19 mouse cellular contexts compared by ENCODE assay signal in the genomic region with DNA sequence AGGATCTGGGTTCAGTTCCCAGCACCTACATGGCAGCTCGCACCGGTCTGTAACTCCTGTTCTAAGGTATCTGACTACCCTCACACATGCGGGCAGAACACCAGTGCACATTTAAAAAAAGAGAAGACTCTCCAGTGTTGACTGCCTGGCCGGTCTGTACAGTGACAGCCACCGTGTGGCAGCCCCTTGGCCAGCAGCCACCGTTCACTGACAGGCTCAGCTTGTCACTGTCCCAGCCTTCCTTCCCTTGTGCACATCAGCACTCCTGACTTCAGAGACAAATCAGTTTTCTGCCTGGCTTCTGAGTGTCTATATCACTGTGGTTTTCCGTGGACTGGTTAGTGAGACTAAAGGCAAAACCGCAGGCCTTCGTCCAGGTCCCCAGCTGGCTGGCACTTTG. TPM values are rescaled to one million over a fixed set of nuclear protein-coding genes. Genes with fewer than 3 reads are reported as not detected.
A peak's percentile ranks its signal among the peaks of the same experiment; 100 is the strongest.
DNase-seq lines count a peak whose midpoint lies in the region; ATAC-seq and TF ChIP-seq lines count a peak whose summit lies in the region.
"Had no signal": no experiment of that assay in that cellular context is flagged by ENCODE, and none has a peak within 500 bp of the region (broad histone marks: within the 10 kb centered on the region; RNA-seq: fewer than 3 reads in every experiment).

No protein-coding gene starts in this region.

- no peak overlapping the region for H3K4me3 ChIP-seq in forebrain, embryonic 15.5 days
- no peak overlapping the region for H3K4me3 ChIP-seq in forebrain, embryonic 16.5 days (replicated peaks; ENCODE audit: low read length)
- H3K4me3 ChIP-seq in neural tube, embryonic 13.5 days: no peak overlapping the region
- no peak overlapping the region for H3K4me3 ChIP-seq in cortical plate, adult 2 months (ENCODE audit: insufficient read depth, low read length)
- H3K4me3 ChIP-seq: embryonic facial prominence, embryonic 13.5 days; forebrain, embryonic 12.5 days; midbrain, embryonic 13.5 days; neural tube, embryonic 12.5 days had no signal

- peaks cover 5% of the 10 kb centered on the region; the same call in 1 of the 2 replicates for H3K36me3 ChIP-seq in forebrain, embryonic 15.5 days
- no peaks in the 10 kb centered on the region for H3K36me3 ChIP-seq in forebrain, embryonic 16.5 days (ENCODE audit: control insufficient read depth, insufficient read depth)
- peaks cover 8% of the 10 kb centered on the region for H3K36me3 ChIP-seq in neural tube, embryonic 13.5 days

- no peaks in the 10 kb centered on the region for H3K27me3 ChIP-seq in forebrain, embryonic 15.5 days
- no peaks in the 10 kb centered on the region for H3K27me3 ChIP-seq in forebrain, embryonic 16.5 days (replicated peaks; ENCODE audit: control insufficient read depth, insufficient read depth, low read length)
- no peaks in the 10 kb centered on the region for H3K27me3 ChIP-seq in neural tube, embryonic 13.5 days
- H3K27me3 ChIP-seq: embryonic facial prominence, embryonic 13.5 days; forebrain, embryonic 12.5 days; midbrain, embryonic 13.5 days; neural tube, embryonic 12.5 days had no signal

- no peak for TF ChIP-seq POLR2A in cortical plate, adult 2 months (IDR thresholded peaks at IDR 0.05; ENCODE audit: extremely low read depth, insufficient read depth, low read length)

- H3K9me3 ChIP-seq in forebrain, embryonic 15.5 days: no peaks in the 10 kb centered on the region
- no peaks in the 10 kb centered on the region for H3K9me3 ChIP-seq in forebrain, embryonic 16.5 days (ENCODE audit: control insufficient read depth, low read length)
- H3K9me3 ChIP-seq in neural tube, embryonic 13.5 days: no peaks in the 10 kb centered on the region
- H3K9me3 ChIP-seq: embryonic facial prominence, embryonic 13.5 days; forebrain, embryonic 12.5 days; midbrain, embryonic 13.5 days; neural tube, embryonic 12.5 days had no signal

- peaks cover 33% of the 10 kb centered on the region for H3K4me1 ChIP-seq in forebrain, embryonic 15.5 days
- H3K4me1 ChIP-seq in forebrain, embryonic 16.5 days (replicated peaks; ENCODE audit: control insufficient read depth, insufficient read depth, low read length): peaks cover 25% of the 10 kb centered on the region
- peaks cover 19% of the 10 kb centered on the region for H3K4me1 ChIP-seq in neural tube, embryonic 13.5 days (replicated peaks)
- H3K4me1 ChIP-seq in cortical plate, adult 2 months (ENCODE audit: control insufficient read depth, insufficient read depth, low read length): peaks cover 7% of the 10 kb centered on the region

- no peak overlapping the region for H3K9ac ChIP-seq in forebrain, embryonic 15.5 days (replicated peaks)
- H3K9ac ChIP-seq in forebrain, embryonic 16.5 days (replicated peaks; ENCODE audit: low read depth, low read length): no peak overlapping the region
- H3K9ac ChIP-seq in neural tube, embryonic 13.5 days: peak overlapping the region; percentile 22; the same call in 1 of the 2 replicates
- H3K9ac ChIP-seq: embryonic facial prominence, embryonic 13.5 days; forebrain, embryonic 12.5 days; midbrain, embryonic 13.5 days; neural tube, embryonic 12.5 days had no signal

- WGBS in forebrain, embryonic 15.5 days: 63% methylated on average over 9 of the region's 9 CpGs
- WGBS in forebrain, embryonic 16.5 days: 64% methylated on average over 9 of the region's 9 CpGs
- WGBS in neural tube, embryonic 13.5 days: 82% methylated on average over 9 of the region's 9 CpGs

- TF ChIP-seq CTCF in cortical plate, adult 2 months (IDR thresholded peaks at IDR 0.05; ENCODE audit: extremely low read depth, insufficient read depth, low read length): no peak

- H3K4me2 ChIP-seq in forebrain, embryonic 15.5 days (replicated peaks): no peak overlapping the region
- no peak overlapping the region for H3K4me2 ChIP-seq in forebrain, embryonic 16.5 days (ENCODE audit: low read length)
- no peak overlapping the region for H3K4me2 ChIP-seq in neural tube, embryonic 13.5 days
- H3K4me2 ChIP-seq: embryonic facial prominence, embryonic 13.5 days; forebrain, embryonic 12.5 days; midbrain, embryonic 13.5 days; neural tube, embryonic 12.5 days had no signal

- H3K27ac ChIP-seq in forebrain, embryonic 15.5 days (replicated peaks): 0 out of 2 replicates have a peak overlapping the region, but pooled peaks have one; percentile 12
- no peak overlapping the region for H3K27ac ChIP-seq in forebrain, embryonic 16.5 days (ENCODE audit: low read length)
- no peak overlapping the region for H3K27ac ChIP-seq in neural tube, embryonic 13.5 days (replicated peaks)
- H3K27ac ChIP-seq in cortical plate, adult 2 months (ENCODE audit: insufficient read depth, low read length): peak overlapping the region; percentile 39; the same call in 1 of the 2 replicates
- H3K27ac ChIP-seq: embryonic facial prominence, embryonic 13.5 days; forebrain, embryonic 12.5 days; midbrain, embryonic 13.5 days; neural tube, embryonic 12.5 days had no signal

- no peak for ATAC-seq in forebrain, embryonic 15.5 days (replicated peaks)
- no peak for ATAC-seq in forebrain, embryonic 16.5 days
- no peak for ATAC-seq in neural tube, embryonic 13.5 days (ENCODE audit: low read depth)
- ATAC-seq: activated CD4-positive, CD25-positive, alpha-beta regulatory T cell, adult 4 months; midbrain, embryonic 13.5 days had no signal

- DNase-seq in layer of hippocampus, adult 11-12 months (ENCODE audit: low spot score): peak; percentile 41
- DNase-seq in layer of hippocampus, adult 9-10 months (ENCODE audit: low spot score): no peak
- DNase-seq in neural tube, embryonic 10.5 days (ENCODE audit: extremely low spot score, low spot score): no peak
- DNase-seq in kidney, postnatal 14 days: no peak
- DNase-seq: liver; thymus, adult 2 months had no signal

RNA-seq across cellular contexts. Expression of gene Srm, which starts 2.5 kb away (rescaled TPM):
- 178 and 180 TPM in 2 replicates for polyA plus RNA-seq in forebrain, embryonic 15.5 days (2015; fragmentation: Nextera tagmentation; extraction: Ambion mirVana)
- 187 and 190 TPM in 2 replicates for polyA plus RNA-seq in forebrain, embryonic 16.5 days (2015; fragmentation: Nextera tagmentation; extraction: Ambion mirVana)
- polyA plus RNA-seq in neural tube, embryonic 13.5 days (2015; fragmentation: Nextera tagmentation; extraction: Ambion mirVana): 159 and 160 TPM in 2 replicates
- 77.7 and 84.4 TPM in 2 replicates for polyA plus RNA-seq in cortical plate, adult 2 months (2012; rRNA removed)

RNA-seq across cellular contexts. Expression of gene Masp2, which starts 13.6 kb away (rescaled TPM):
- polyA plus RNA-seq in forebrain, embryonic 15.5 days (2015; fragmentation: Nextera tagmentation; extraction: Ambion mirVana): 0.68 and 1.1 TPM in 2 replicates
- polyA plus RNA-seq in forebrain, embryonic 16.5 days (2015; fragmentation: Nextera tagmentation; extraction: Ambion mirVana): 0.56 and 1.0 TPM in 2 replicates
- polyA plus RNA-seq in neural tube, embryonic 13.5 days (2015; fragmentation: Nextera tagmentation; extraction: Ambion mirVana): 0.58 and 1.1 TPM in 2 replicates
- 2.4 and 2.7 TPM in 2 replicates for polyA plus RNA-seq in cortical plate, adult 2 months (2012; rRNA removed)
- polyA plus RNA-seq: activated CD4-positive, CD25-positive, alpha-beta regulatory T cell, adult 4 months; intestine, postnatal 0 days had no signal

RNA-seq across cellular contexts. Expression of gene Exosc10, which starts 30.6 kb away (rescaled TPM):
- 93.1 and 97.5 TPM in 2 replicates for polyA plus RNA-seq in forebrain, embryonic 15.5 days (2015; fragmentation: Nextera tagmentation; extraction: Ambion mirVana)
- 105 and 107 TPM in 2 replicates for polyA plus RNA-seq in forebrain, embryonic 16.5 days (2015; fragmentation: Nextera tagmentation; extraction: Ambion mirVana)
- 80.1 and 85.1 TPM in 2 replicates for polyA plus RNA-seq in neural tube, embryonic 13.5 days (2015; fragmentation: Nextera tagmentation; extraction: Ambion mirVana)
- 38.4 and 38.5 TPM in 2 replicates for polyA plus RNA-seq in cortical plate, adult 2 months (2012; rRNA removed)

RNA-seq across cellular contexts. Expression of gene Tardbp, which starts 38.0 kb away (rescaled TPM):
- 272 and 274 TPM in 2 replicates for polyA plus RNA-seq in forebrain, embryonic 15.5 days (2015; fragmentation: Nextera tagmentation; extraction: Ambion mirVana)
- polyA plus RNA-seq in forebrain, embryonic 16.5 days (2015; fragmentation: Nextera tagmentation; extraction: Ambion mirVana): 277 and 319 TPM in 2 replicates
- polyA plus RNA-seq in neural tube, embryonic 13.5 days (2015; fragmentation: Nextera tagmentation; extraction: Ambion mirVana): 223 and 264 TPM in 2 replicates
- 235 and 271 TPM in 2 replicates for polyA plus RNA-seq in cortical plate, adult 2 months (2012; rRNA removed)

RNA-seq across cellular contexts. Expression of gene Gm572, which starts 54.3 kb away (rescaled TPM):
- polyA plus RNA-seq in forebrain, embryonic 15.5 days (2015; fragmentation: Nextera tagmentation; extraction: Ambion mirVana): not detected in 2 replicates
- polyA plus RNA-seq in forebrain, embryonic 16.5 days (2015; fragmentation: Nextera tagmentation; extraction: Ambion mirVana): not detected in 2 replicates
- polyA plus RNA-seq in neural tube, embryonic 13.5 days (2015; fragmentation: Nextera tagmentation; extraction: Ambion mirVana): not detected in 2 replicates
- not detected in 2 replicates for polyA plus RNA-seq in cortical plate, adult 2 months (2012; rRNA removed)
- polyA plus RNA-seq: activated CD4-positive, CD25-positive, alpha-beta regulatory T cell, adult 4 months; C2C12; embryonic facial prominence, embryonic 13.5 days; forebrain, embryonic 12.5 days; hindbrain, embryonic 11.5 days; intestine, postnatal 0 days; lung, embryonic 16.5 days; midbrain, embryonic 13.5 days; neural tube, embryonic 12.5 days had no signal

Comparison
In these comparisons a context has a peak if more than half of its experiments do, and no peak if none do; other contexts are left out.
1. H3K27ac ChIP-seq: peak in forebrain, embryonic 15.5 days (single experiment) and cortical plate, adult 2 months (single experiment); none in forebrain, embryonic 16.5 days (single experiment) and neural tube, embryonic 13.5 days (single experiment).